Mouse (Mus musculus): ENCODE results near the gene Gal3st1. TPM values are rescaled to one million over a fixed set of nuclear protein-coding genes. Genes with fewer than 3 reads are reported as not detected.
A peak's percentile ranks its signal among the peaks of the same experiment; 100 is the strongest.
"Not testable (repeated sequence)": the region's sequence is repeated elsewhere in the genome, so short reads cannot be mapped to it uniquely, and the experiment has no call there.

Gal3st1 gene
- 10.5 and 12.1 TPM in 2 replicates for polyA plus RNA-seq (2015; fragmentation: Nextera tagmentation; extraction: Ambion mirVana)

DNA sequence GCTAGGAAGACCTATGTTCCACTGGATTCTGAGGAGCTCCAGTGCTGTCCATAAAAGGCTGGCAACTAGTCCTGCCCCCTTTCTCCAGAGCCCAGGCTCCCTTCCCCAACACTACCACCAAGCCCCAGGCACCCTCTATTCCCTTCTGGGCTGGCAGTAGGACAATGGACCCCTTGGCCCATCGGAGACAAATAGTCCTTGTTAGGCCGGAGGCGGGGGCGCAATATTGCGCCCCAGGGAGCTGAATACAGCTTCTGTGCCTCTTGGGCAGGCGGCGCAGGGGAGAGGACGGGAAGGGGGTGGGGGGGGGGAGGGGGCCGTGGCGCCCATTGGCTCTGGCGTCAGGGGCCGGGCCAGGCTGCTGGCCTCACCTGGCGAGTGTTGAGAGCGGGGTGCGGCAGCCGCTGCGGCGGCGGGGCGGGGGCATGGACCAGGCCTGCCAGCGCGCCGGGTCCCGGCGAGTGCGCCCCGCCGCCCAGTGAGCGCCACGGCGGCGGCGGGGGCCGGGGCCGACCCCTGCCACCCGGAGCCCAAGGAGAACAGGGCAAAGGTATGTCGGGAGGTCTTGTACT is at the start of gene Gal3st1:
Gene Gal3st1 (plus strand): TSS at position 346 of the 572 bp plus-strand sequence.
- peaks cover 18% of the 10 kb centered on the region for H3K4me1 ChIP-seq
- H3K9me3 ChIP-seq (replicated peaks), result no peaks in the 10 kb centered on the region
- peak; percentile 80 for ATAC-seq (ENCODE audit: low FRiP score)
- peak within 1 kb of the TSS; percentile 51 for H3K9ac ChIP-seq (replicated peaks)
- under 1% methylated on average over 33 of the region's 37 CpGs for WGBS
- peak within 1 kb of the TSS; percentile 78 for H3K4me2 ChIP-seq
- H3K36me3 ChIP-seq, result peaks cover 24% of the 10 kb centered on the region
- peak within 1 kb of the TSS; percentile 46 for H3K4me3 ChIP-seq (replicated peaks)
- peak within 1 kb of the TSS; percentile 51 for H3K27ac ChIP-seq (replicated peaks)
- 0 out of 2 replicates have a peak, but pooled peaks cover 6% of the 10 kb centered on the region for H3K27me3 ChIP-seq (replicated peaks)

DNA sequence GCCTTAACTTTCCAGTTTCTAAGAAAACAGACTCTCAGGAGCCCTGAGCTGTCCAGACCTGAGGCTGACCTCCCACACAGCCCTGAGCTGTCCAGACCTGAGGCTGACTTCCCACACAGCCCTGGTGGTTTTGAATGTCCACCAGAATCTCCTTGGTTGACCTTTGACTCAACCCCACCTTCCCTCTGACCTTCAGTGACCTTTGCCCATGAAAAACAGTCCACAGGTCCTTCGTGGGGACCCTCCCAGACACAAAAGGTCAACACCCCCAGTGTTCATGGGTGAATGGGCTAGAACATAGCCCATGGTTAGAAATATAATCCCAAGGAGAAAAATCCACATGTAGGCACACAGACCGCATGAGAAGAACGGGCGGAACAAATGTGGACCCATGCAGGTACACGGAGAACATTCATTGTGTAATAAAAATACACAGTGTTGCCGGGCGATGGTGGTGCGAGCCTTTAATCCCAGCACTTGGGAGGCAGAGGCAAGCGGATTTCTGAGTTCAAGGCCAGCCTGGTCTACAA is 49.6 kb upstream of the Gal3st1 start:
- Histone ChIP-seq H3K4me2 (no peak overlapping the region), H3K4me1 (peaks cover 17% of the 10 kb centered on the region), H3K9me3 (replicated peaks) (no peaks in the 10 kb centered on the region), H3K9ac (replicated peaks) (no peak overlapping the region), H3K36me3 (no peaks in the 10 kb centered on the region), H3K4me3 (replicated peaks) (no peak overlapping the region), H3K27me3 (replicated peaks) (no peaks in the 10 kb centered on the region), H3K27ac (replicated peaks) (no peak overlapping the region)
- no peak for ATAC-seq (ENCODE audit: low FRiP score)
- 94% methylated on average over 9 of the region's 9 CpGs for WGBS

DNA sequence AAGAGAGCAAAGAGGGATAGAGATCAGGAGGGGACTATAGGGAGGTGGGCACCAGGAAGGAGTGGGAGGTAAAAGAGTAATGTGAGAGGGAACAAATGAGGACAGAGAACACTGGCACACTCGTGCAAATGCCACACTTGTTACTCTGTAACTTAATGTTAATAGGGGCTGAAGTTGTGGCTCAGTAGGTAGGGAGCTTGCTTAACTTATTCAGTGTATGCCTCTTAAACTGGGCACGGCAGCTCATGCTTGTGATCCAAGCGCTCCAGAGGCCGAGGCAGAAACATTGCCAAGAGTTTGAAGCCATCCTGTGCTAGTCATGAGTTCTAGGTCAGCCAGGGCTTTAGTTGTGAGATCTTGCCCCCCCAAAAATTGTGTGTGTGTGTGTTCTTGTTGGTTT is 48.3 kb upstream of the Gal3st1 start:
- Histone ChIP-seq H3K9me3 (replicated peaks) (no peaks in the 10 kb centered on the region), H3K36me3 (no peaks in the 10 kb centered on the region), H3K9ac (replicated peaks) (no peak overlapping the region), H3K4me1 (peaks cover 17% of the 10 kb centered on the region), H3K27me3 (replicated peaks) (no peaks in the 10 kb centered on the region), H3K4me3 (replicated peaks) (no peak overlapping the region), H3K4me2 (no peak overlapping the region), H3K27ac (replicated peaks) (no peak overlapping the region)
- WGBS, result 74% methylated on average over 4 of the region's 4 CpGs
- no peak for ATAC-seq (ENCODE audit: low FRiP score)

DNA sequence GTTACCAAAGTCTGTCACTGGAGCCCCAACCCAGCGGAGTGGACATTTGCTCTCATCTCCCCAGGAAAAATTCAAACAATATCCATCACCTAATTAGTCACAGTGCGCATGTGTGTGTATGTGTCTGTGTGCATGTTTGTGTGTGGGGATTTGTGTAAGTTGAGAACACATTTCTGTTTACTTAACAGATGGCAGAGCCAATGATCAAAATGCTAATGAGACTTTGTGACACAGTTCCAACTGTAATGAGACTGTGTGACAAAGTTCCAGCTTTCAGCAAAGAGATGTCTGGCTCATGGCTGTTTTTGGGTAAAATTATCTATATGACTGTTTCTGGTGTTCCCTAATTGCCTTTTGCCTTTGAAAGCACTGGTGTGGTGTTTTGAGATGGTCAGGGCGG is 47.1 kb upstream of the Gal3st1 start:
- Histone ChIP-seq H3K27me3 (replicated peaks) (no peaks in the 10 kb centered on the region), H3K9me3 (replicated peaks) (no peaks in the 10 kb centered on the region), H3K36me3 (no peaks in the 10 kb centered on the region), H3K27ac (replicated peaks) (no peak overlapping the region), H3K4me3 (replicated peaks) (no peak overlapping the region), H3K4me1 (peaks cover 10% of the 10 kb centered on the region), H3K9ac (replicated peaks) (no peak overlapping the region), H3K4me2 (no peak overlapping the region)
- WGBS, result 80% methylated on average over 3 of the region's 3 CpGs
- ATAC-seq (ENCODE audit: low FRiP score), result no peak

DNA sequence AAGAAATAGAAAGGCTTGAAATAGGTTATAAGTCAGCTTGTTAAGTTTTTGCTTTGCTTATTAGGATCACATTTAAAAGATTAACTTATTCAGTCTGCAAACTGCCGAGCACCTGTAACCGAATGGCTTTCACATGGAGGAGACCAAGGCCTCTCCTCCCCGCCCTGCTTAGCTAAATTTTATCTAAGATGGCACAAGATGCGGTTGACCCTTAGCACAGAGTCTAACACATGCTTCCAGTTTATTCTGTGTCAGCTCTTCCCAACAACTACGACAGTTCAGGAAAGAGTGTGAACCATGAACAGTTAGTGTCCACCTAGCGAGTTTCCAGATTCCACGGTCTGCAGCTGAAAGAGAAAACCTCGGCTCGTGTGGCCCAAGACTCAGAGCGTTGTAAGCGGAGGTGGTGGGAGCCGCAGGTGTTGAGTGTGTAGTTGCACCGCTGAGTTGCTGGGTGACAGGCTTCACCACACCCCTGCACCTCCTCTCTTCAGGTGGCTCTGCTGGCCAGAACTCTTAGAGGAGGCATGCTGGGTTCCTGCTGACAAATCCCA is 46.0 kb upstream of the Gal3st1 start:
- Histone ChIP-seq H3K9me3 (replicated peaks) (no peaks in the 10 kb centered on the region), H3K9ac (replicated peaks) (no peak overlapping the region), H3K4me1 (peaks cover 2% of the 10 kb centered on the region; the same call in 1 of the 2 replicates), H3K4me2 (no peak overlapping the region), H3K27ac (replicated peaks) (no peak overlapping the region), H3K36me3 (no peaks in the 10 kb centered on the region), H3K4me3 (replicated peaks) (no peak overlapping the region), H3K27me3 (replicated peaks) (no peaks in the 10 kb centered on the region)
- no peak for ATAC-seq (ENCODE audit: low FRiP score)
- WGBS, result 84% methylated on average over 13 of the region's 13 CpGs

DNA sequence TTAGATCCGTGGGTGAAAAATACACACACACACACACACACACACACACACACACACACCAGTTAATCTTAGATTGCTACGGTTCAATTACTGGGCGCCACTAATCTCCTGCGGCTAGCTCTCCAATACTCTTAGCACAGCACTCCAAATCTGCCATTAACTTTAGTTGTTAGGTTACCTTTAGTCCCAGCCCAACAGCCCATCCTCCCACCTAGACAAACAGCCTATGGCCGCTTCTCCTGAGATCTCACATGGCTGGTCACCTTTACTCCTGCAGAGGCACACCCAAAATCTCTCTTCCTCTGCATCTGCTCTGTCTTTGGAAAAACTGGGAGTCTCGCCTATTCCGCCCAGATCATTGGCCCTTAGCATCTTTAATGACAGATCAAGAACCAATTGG is 42.1 kb upstream of the Gal3st1 start:
- Histone ChIP-seq H3K4me3 (replicated peaks) (no peak overlapping the region), H3K4me1 (no peaks in the 10 kb centered on the region), H3K27ac (replicated peaks) (no peak overlapping the region), H3K4me2 (no peak overlapping the region), H3K9me3 (replicated peaks) (no peaks in the 10 kb centered on the region), H3K27me3 (replicated peaks) (peaks cover 3% of the 10 kb centered on the region; the same call in 1 of the 2 replicates), H3K9ac (replicated peaks) (no peak overlapping the region), H3K36me3 (no peaks in the 10 kb centered on the region)
- 91% methylated on average over 7 of the region's 7 CpGs for WGBS
- no peak for ATAC-seq (ENCODE audit: low FRiP score)

DNA sequence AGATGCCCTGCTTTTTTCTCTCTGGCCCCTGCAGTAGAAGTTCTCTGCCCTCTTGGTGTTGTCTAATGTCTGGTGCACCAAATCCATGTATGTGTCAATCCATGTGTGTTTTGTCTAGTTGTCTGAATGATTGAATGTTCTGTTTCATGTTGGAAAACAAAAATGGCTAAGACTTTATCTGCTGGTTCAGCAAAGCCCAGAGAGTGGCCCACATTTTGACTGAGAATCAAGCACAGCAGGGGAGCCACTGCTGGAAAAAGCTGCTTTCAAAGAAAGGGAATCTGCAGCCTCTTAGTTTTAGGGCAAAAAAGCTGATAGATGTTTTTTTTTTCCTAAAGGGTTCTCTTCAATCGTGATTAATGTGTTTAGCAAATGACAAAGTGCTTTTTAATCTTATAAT is 37.0 kb upstream of the Gal3st1 start:
- H3K4me1 ChIP-seq, result no peaks in the 10 kb centered on the region
- no peak overlapping the region for H3K4me2 ChIP-seq
- no peak overlapping the region for H3K27ac ChIP-seq (replicated peaks)
- peaks cover 3% of the 10 kb centered on the region; the same call in 1 of the 2 replicates for H3K27me3 ChIP-seq (replicated peaks)
- 13% methylated on average over 1 of the region's 1 CpGs for WGBS
- no peak overlapping the region for H3K9ac ChIP-seq (replicated peaks)
- ATAC-seq (ENCODE audit: low FRiP score), result no peak
- H3K9me3 ChIP-seq (replicated peaks), result no peaks in the 10 kb centered on the region
- no peak overlapping the region for H3K4me3 ChIP-seq (replicated peaks)
- no peaks in the 10 kb centered on the region for H3K36me3 ChIP-seq

DNA sequence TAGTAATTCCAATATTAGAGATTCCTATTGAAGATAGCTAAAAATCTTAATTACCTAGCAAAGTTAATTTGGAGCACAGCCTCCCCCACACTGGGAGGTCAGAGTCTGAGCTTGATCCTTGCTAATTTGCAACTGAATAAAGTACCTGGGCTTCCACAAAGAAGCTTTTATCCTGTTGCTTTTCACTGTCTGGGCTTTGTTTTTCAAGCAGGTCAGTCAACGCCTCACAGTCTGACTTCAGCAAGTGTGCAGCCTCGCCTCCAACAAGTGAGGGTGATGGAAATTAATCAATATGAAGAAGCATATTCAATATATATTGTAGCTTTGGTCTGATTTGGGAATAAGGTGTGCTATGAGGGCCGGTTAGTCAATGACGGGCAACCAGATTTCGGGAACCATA is 28.6 kb upstream of the Gal3st1 start:
- WGBS, result 76% methylated on average over 5 of the region's 5 CpGs
- H3K4me2 ChIP-seq, result not testable (repeated sequence)

DNA sequence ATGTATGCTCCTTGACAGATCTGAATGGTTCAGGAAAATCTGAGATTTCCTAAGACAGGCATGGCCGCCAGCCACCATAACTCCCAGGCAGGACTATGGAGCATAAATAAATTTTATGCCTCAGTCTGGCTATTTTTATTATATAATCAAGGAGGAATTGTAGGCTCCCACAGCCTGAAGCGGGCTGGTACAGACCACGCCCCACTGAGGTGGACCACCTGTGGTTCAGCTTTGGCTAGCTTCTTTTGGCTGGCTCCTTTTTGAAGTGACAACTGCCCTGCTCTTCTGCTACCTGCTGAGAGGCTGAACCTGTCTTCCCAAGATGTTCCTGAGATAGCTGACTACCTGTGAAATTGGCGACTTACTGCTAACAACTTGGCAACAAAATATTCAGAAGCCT is 28.1 kb upstream of the Gal3st1 start:
- not testable (repeated sequence) for ATAC-seq (ENCODE audit: low FRiP score); H3K27me3 ChIP-seq (replicated peaks); H3K4me2 ChIP-seq; H3K27ac ChIP-seq (replicated peaks); H3K4me3 ChIP-seq (replicated peaks); H3K9me3 ChIP-seq (replicated peaks); H3K36me3 ChIP-seq; H3K4me1 ChIP-seq; H3K9ac ChIP-seq (replicated peaks)
- WGBS, result 78% methylated on average over 4 of the region's 4 CpGs

More for the DNA sequence above, 28.6 kb upstream of the Gal3st1 start:
- not testable (repeated sequence) for H3K9ac ChIP-seq (replicated peaks); H3K36me3 ChIP-seq; H3K27ac ChIP-seq (replicated peaks); H3K4me3 ChIP-seq (replicated peaks); H3K27me3 ChIP-seq (replicated peaks); H3K9me3 ChIP-seq (replicated peaks); ATAC-seq (ENCODE audit: low FRiP score); H3K4me1 ChIP-seq

DNA sequence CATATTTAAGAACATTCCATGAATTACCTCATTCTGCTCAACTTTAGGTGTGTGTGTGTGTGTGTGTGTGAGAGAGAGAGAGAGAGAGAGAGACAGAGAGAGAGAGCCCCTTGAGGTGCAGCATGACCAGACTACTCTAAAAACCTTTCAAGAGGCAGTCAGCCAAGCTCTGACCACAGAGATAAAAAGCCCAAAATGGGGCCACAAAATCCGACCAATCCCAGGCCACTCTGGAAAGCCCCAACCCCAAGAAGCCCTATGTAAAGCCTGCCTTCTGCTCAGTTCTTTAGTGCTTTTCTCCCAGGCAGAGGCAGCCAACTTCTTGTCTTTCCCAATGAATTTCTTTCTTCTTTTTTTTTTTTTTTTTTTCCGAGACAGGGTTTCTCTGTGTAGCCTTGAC is 22.5 kb upstream of the Gal3st1 start:
- no peak for ATAC-seq (ENCODE audit: low FRiP score)
- H3K4me2 ChIP-seq, result no peak overlapping the region
- WGBS, result 78% methylated on average over 2 of the region's 2 CpGs
- no peaks in the 10 kb centered on the region for H3K9me3 ChIP-seq (replicated peaks)
- H3K4me1 ChIP-seq, result peaks cover 21% of the 10 kb centered on the region
- H3K4me3 ChIP-seq (replicated peaks), result no peak overlapping the region
- no peaks in the 10 kb centered on the region for H3K36me3 ChIP-seq
- H3K27me3 ChIP-seq (replicated peaks), result no peaks in the 10 kb centered on the region
- no peak overlapping the region for H3K9ac ChIP-seq (replicated peaks)
- H3K27ac ChIP-seq (replicated peaks), result no peak overlapping the region

DNA sequence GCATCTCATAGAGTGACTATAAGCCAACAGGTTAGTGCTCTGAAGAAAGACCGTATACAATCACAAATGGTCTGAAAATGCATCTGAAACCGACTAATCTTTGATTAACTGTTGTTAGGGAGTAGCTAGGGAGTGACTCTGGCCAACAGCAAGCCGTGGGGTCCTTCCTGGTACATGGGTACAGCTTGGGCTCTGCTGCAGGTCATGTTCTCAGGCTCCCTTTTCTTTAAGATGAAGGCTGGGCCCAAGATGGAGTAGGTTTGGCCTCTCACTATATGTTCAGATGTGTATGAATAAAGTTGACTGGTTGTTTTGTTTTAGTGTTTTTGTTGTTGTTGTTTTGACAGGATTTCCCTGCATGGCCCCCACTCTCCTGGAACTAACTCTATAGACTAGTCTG is 21.7 kb upstream of the Gal3st1 start:
- H3K9ac ChIP-seq (replicated peaks), result no peak overlapping the region
- H3K4me1 ChIP-seq, result peaks cover 27% of the 10 kb centered on the region
- H3K4me2 ChIP-seq, result no peak overlapping the region
- no peaks in the 10 kb centered on the region for H3K36me3 ChIP-seq
- H3K27ac ChIP-seq (replicated peaks), result no peak overlapping the region
- no peaks in the 10 kb centered on the region for H3K9me3 ChIP-seq (replicated peaks)
- no peak overlapping the region for H3K4me3 ChIP-seq (replicated peaks)
- 78% methylated on average over 3 of the region's 3 CpGs for WGBS
- ATAC-seq (ENCODE audit: low FRiP score), result no peak
- H3K27me3 ChIP-seq (replicated peaks), result no peaks in the 10 kb centered on the region

DNA sequence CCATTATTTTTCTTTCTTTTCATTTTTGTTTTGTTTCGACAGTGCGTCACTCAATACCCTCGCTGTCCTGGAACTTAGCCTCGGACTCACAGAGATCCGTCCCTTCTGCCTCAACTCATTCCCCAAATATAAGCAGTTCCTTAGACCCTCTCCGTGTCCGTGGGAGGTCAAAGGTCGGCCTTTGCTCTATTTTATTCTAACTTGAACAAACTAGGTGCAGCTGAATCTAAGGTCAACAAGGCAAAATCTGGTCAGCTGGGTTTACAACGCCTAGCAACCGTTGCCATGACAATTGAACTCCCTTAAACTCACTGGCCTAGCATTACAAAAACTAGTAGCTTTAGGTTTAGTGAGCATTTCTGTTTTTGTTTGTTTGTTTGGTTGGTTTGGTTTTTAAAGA is 20.3 kb upstream of the Gal3st1 start:
- WGBS, result 83% methylated on average over 10 of the region's 10 CpGs
- Histone ChIP-seq H3K4me1 (peaks cover 27% of the 10 kb centered on the region), H3K4me3 (replicated peaks) (peak overlapping the region; percentile 90), H3K27ac (replicated peaks) (peak overlapping the region; percentile 67; the same call in 1 of the 2 replicates), H3K4me2 (peak overlapping the region; percentile 86), H3K9ac (replicated peaks) (0 out of 2 replicates have a peak overlapping the region, but pooled peaks have one; percentile 20), H3K9me3 (replicated peaks) (no peaks in the 10 kb centered on the region), H3K36me3 (peaks cover 5% of the 10 kb centered on the region; the same call in 1 of the 2 replicates), H3K27me3 (replicated peaks) (no peaks in the 10 kb centered on the region)
- ATAC-seq (ENCODE audit: low FRiP score), result 0 out of 2 replicates have a peak, but pooled peaks have one; percentile 11
